Mouse (Mus musculus) cerebellum, adult 11 months (tissue): Measurements from ENCODE around the gene Scml4.

Experiments used
- DNase-seq: peaks from one replicate; pipeline ENCODE4 v3.0.0; 2022

Scml4 gene

DNA sequence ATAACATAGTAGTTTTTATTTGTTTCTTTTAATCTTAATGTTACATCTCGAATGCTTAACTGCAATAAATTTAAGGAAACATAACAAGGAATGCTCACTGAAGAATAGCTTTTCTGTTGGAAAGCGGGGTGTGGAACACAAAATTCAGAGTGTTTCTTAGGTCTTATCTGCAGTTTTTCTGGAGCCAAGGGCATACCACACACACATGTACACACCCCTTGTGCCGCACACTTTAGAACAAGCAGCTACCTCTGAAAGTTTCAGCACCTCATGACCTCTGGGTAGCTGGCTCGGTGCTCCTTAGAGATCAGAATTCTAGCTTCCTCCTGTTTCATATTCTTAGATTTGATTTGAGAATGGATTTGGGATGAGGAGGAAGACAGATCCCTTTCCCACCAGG lies 2.6 kb downstream of the Scml4 start:
- DNase-seq: no peak

DNA sequence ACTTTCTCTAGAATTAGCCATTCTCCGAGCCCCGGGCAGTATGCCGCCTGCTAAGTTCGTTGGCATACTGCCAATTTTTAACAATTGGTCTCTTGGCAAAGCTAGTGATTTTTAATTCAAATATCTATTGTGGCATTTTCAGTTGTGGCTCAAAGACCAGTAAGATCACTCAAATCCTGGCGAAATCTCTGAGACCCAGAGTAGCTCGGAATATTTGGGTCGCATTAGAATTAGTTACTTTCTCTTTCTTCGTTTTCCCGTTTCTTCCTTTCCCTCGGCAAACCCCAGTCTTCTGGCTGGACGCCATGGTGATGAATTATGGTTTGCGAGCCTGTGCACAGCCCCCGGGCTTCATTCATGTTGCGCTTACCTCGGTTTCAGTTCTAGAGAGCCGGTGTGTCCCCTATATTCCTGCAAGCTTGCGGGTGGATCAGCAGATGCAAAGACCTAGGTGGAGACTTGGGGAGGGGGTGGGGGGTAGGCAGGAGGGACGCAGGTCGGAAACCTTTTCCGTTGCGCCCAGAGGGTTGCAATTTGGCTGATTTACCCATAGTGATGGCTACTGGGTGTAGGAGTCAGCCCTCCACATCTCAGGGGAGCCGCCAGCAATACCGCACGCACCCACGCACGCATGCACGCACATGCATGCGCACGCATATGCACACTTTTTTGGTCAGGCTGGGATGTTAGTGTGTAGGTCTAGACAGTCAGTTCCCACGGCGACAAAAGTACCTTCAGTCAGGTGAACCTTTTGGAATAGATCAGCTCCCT lies 3.6 kb downstream of the Scml4 start:
- peak; percentile 15 for DNase-seq

DNA sequence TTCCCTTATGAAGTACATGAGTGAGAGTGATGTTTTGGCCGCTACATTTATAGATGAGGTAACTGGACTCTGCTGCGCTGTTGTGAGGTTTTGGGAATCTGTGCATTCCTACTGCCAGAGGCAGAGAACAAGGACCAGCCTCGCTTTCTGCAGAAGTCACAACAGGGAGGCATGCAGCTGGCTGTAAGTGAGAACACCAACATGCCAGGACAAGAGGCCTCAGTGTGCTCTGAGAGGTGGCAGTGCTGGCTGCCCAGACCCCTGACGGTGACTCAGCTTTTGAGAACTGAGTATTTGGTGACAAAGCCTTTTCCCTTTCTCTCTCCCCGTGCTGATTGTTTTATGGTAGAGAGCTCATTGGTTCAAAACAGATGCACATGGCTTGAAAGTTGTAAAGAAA lies 4.5 kb downstream of the Scml4 start:
- no peak for DNase-seq

DNA sequence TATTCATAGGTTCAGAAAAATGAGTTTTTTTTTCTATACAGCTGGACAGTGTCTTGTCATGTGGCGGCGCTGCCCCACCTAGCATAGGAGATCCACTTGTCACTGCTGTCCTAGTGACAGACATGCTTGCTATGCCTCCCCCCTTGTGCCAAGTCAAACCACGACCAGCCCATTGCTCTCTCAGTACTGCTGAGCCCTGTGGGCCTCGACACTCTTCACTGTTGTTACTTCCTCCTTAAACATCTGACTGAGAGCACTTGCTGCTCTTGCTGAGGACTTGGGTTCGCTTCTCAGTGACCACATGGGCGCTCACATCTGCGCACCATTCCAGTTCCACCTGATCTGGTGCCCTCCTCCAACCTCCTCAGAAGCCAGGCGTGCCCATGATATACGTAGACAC lies 8.2 kb downstream of the Scml4 start:
- no peak for DNase-seq

DNA sequence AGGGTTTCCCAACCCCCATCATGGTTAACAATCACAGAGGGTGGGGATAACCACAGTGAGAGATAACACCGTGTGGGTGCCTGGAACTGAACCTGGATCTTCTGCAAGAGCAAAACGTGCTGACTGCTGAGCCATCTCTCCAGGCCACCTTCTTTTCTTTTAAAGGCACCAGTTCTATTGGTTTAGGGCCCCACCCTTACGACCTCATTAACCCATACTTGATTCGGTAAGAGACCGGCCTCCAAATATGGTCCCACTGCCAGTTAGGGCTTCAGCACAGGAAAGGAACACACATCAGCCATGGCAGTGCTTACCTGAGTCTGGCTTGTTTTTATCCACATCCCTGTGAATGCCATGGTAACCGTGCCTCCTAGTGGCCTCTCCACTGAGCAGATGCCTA lies 9.3 kb downstream of the Scml4 start:
- DNase-seq: no peak

DNA sequence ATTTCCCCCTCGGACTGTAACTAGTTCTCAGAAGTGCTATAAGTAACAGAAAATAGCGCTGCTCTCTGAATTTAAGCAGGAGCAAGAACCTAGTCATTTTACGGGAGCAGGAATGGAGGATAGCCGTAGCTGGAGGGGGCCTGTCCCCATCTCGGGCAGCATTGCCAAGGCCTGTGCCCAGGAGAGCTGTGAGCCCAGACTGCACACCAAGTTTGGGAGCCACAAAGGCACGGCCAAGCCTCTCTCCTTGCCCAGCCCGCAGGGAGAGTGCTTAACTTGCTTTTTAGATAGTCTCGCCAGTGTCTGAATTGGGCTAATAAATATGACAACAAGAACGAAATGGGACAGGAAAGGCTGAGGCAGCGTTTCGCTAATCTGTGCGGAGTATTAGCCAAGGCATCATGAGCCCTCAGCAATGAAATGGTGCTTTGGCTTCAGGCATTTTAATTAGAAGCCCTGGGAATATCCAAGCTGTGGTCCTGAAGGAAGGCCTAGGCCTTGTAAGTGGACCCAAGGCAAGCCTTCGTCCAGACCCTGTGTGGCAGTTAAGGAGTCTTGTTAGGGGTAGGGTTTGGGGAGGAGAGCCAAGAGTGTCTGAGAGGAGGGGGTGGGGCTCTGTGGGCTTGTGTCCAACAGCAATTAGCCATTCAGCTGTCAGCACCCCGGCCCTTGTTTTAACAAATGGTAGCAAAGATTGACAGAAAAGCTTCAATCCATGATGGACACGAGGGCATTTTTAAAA lies 12.3 kb downstream of the Scml4 start:
- no peak for DNase-seq

DNA sequence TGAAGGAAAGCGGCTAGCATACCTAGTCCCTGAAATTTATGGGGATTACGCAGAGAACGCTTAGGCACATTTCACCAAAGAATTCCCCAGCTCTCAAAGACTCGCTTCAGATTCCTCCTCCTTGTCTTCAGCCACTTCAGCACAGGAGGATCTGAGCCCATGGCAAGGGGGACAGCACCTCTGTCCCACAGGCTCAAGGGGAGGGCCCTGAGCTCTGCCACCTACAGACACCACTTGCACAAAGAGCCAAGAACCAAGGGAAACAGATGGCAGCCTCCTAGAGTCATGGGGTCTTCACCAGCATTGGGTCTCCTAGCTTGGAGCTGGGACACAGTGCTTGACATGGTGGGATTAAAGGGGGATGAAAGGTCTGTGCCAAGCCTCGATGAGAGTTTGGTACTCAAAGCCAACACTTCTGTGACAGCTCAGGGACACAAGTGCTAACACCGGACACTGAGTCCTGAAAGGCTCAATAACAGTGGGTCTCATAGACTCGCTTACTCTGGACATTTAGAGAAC lies 13.0 kb downstream of the Scml4 start:
- DNase-seq: no peak

DNA sequence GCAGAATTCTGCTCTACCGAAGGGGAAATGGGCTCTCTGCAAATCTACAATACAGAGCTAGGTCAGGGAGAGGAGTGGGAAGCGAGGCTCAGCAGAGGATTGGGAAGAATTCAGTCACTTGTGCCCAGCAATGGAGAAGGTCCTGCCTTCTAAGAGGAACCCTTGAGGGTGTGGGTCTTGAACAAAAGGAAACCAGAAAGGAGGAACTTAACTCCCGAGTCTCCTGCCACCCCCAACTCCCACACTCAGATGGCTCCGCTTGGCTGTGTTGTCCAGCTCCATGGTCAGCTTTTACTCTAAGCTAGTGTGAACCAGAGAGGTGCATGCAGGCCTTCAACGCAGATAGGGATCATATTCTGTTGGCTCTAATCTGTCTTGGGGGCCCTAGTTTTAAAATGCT lies 16.0 kb downstream of the Scml4 start:
- no peak for DNase-seq

DNA sequence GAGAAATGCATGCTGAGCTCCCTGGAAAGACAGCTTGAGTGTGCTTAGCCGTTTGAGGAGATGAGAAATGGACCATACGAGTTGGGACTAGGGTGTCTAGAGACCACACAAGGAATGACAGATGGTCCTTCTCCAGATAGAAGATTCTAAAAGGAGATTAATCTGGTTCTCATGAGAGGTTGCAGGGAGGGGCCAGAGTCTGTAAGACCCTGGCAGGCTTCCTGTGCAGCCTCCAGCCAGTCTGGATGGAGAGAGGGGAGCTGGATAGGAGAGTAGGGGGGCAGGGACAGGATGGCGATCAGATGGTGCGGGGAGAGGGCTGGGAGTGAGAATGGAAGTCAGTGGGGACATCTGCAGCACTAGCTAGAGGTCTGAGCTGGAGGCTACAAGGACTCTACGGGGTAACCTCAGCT lies 19.1 kb downstream of the Scml4 start:
- DNase-seq: no peak

DNA sequence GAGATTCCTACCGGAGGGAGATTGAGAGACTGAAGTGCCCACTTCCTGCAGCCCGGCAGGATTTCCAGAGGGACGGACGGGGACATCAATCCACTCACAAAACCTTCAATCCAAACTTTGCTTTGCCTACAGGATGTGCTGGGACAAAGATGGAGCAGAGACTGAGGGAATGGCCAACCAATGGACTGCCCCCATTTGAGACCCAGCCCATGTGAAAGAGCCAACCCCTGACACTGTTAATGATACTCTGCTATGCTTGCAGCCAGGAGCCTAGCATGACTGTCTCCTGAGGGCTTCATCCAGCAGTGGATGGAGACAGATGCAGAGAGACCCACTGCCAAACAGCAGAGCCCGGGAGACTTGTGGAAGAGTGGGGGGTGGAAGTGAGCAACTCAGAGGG lies 19.5 kb downstream of the Scml4 start:
- no peak for DNase-seq

DNA sequence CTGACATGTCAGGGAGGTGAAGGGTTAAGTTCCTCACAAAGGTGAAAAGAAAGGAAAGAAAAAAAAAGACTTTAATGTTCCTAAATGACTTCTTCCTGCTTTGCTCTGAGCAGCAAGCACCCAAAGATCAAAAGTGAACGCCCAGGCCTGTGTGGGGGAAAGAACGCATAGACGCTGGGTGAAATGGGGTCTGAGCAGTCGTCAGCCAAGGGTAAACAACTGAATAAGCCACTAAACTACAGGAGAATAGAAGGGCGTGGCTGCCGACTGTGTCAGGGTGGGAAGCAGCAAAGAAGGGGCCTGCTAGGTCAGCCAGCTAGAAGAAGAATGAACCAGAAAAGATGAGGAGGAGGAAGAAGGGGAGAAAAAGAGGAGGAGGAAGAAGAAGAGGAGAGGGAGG lies 26.9 kb downstream of the Scml4 start:
- no peak for DNase-seq

DNA sequence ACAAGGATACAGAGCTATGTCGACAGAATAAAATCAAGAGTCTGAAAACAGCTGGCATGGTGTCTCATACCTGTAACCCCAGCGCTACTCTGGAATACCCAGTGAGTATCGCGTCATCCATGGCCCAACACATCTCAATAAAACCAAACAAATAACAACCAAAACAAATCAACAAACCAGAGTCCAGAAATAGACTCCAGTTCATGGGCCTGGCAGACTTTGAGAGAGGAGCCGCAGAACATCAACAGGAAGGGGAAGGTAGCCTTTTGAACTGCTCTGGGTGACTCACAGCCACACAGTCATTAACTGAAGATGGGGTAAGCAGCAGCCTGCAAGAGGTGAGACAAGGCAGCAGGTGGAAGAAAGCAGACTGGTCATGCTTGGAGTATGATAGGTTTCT lies 28.1 kb downstream of the Scml4 start:
- no peak for DNase-seq

DNA sequence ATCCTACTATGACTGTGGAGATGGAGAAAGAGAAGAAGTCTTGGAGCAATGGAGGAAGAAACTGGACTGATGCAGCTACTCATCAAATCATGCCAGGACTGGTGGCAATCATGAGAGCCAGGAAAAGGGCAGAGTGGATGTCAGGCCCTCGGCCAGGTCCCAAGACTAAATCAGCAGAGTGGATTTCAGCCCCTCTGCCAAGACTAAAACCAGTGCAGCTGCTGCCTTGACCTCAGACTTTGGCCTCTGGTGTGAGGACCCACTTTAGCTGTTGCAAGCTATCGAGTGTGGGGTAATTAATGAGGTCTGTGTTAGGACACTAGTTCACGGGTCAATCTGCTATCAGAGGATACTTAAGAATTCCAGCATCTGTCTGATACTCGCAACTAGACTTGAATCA lies 30.2 kb downstream of the Scml4 start:
- no peak for DNase-seq

DNA sequence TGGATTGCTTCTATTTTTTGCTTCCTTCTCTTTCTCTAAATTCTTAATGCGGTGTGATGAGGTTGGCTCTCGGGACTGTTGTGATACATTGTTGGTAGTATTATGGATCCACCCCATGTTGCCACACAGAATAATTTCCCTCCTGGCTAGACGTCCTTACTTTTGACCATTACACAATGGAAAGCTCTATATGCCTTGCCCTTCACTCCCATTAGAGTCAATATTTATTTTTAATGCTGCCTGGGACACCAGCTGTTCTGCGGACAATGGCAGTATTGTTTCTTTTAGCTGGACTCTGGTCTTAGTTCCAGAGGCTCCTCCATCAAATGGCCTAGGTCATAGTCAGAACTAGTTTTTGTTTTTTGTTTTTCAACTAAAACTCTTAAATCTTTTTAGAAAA lies 32.1 kb downstream of the Scml4 start:
- DNase-seq: no peak

DNA sequence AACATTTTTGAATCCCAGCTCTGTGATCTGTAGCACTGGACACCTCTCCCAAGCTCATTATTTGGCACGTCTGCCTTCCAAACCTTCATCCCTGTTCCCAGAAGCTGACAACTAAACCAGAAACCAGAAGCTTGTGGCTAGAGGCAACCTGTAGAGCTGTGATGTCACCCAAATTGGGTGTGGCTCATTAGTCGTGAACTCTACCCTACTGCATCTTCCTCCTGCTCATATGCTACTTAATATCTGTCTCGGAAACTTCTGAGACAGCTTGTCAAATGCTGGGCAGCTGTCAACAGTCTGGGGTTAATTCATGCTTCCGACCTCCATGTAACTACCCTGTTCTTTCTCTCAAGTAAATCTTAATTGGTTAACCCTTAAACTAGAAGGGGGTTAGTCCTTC lies 32.8 kb downstream of the Scml4 start:
- DNase-seq: no peak

DNA sequence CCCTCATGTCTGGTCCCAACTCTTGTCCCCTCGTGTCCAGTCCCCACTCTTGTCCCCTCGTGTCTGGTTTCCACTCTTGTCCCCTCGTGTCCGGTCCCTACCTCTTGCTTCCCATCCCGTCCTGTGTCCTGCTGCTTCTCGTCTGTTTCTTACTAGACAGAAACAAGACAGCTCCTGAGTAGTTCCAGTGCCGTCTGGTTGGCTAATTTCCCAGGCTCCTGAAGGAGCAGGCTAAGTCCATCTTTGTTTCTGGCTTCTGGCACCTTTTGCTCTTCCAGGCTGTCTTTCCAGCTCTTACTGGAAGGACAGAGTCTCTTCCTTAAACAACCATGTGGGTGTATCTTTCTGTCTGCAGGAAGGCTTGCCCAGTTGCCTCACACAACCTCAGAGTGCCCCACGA lies 33.7 kb downstream of the Scml4 start:
- no peak for DNase-seq

DNA sequence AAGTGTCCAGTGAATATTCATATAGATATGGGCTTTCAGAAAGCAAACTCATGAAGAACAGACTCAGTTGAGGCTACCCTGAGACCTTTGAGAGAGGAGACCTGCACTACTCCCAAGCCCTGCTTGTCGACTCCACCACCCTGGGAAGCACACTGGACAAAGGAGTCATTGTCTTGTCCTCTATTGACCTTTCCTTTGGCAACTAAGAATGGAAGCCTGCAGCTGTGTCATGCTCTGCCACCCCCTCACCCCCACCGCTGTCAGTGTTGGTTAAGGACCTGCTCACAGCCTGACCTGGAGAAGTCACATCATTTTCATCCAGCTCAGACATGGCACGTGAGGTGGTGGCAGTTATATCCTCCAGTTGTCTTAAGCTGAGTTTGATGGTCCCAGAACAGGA lies 34.1 kb downstream of the Scml4 start:
- DNase-seq: no peak

DNA sequence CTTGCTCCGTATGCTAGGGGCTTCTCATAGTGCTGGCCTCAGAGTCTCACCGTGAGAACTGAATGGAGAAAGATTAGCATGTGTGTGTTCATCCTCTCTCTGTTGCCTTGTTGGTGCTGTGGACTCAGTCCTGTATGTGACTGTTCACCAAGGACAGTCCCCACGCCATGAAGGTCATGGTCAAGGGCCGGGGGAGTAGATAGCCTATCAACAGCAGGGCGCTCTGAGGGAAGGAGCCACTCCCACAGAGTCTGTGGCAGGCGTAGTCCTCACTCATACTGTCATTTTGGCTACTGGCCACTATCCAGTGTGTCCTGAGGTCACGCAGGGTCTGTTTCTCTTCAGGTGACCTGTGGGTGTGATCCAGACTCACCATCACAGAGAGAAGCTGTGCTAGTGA lies 34.5 kb downstream of the Scml4 start:
- DNase-seq: no peak

DNA sequence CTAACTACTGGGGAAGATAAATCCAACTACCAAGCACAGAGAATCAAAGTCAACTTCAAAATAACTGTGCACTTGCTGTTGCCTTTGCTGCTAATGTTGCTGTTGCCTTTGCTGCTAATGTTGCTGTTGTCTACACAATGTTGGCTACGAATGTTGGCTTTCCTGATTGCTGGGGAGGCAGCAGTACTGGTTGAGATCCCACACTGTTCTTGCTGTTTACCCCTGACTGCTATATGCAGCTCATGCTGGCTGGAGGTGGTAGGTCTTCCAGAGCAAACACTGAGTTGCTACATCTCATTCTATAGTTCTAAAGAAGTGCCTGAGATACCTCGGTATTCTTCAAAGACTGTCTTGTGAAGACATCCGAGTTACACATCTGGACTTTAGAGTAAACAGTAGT lies 36.5 kb downstream of the Scml4 start:
- DNase-seq: no peak

DNA sequence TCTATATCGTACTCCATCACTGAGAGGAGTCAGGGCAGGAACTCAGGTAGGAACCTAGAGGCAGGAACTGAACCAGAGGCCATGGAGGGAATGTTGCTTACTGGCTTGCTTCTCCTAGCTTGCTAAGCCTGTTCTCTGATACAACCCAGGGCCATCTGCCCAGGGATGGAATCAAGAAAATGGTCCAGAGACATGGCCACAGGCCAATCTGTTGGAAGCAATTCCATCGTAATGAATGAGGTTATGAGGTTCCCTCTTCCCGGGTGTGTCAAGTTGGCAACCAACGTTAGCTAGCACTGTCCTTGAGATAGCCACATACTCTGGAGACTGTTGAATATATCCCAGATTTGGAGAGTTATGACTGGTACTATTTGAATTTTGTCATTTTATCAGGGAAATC lies 37.0 kb downstream of the Scml4 start:
- no peak for DNase-seq

DNA sequence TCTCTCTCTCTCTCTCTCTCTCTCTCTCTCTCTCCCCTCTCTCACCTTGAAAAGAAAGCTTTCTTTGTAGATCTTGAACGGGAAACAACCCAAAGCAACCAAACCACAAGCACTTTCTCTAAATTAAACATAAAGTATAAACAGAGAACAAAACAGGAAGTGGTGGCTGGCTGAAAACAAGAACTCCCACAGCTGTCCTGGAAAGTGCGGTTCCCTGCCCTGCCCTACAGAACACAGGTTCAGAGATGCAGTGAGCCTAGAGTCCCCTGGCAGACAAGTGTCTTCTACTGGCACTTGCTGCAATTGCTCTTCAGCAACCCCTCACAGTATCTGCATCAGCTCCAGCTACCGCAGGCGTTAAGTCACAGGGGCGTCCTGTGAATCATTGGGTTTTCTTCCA lies 37.5 kb downstream of the Scml4 start:
- DNase-seq: no peak

DNA sequence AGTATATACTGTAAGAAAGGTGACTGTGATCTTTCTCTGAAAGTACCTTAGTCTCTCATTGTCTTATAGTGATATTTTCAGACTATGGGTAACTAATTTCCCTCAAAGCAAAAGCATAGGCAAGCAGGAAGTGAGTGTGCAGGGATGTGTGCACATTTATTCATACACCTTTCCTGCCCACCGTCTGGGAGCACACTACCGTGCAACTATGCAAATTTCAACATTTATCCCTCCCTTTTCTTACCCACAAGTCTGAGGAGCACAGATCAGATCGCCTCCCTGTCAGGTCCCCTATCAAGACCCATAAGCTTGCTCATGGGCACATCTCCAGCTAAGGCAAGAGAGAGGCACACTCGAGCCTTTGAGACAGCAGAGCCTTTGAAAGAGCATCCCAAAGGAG lies 41.2 kb downstream of the Scml4 start:
- DNase-seq: no peak

DNA sequence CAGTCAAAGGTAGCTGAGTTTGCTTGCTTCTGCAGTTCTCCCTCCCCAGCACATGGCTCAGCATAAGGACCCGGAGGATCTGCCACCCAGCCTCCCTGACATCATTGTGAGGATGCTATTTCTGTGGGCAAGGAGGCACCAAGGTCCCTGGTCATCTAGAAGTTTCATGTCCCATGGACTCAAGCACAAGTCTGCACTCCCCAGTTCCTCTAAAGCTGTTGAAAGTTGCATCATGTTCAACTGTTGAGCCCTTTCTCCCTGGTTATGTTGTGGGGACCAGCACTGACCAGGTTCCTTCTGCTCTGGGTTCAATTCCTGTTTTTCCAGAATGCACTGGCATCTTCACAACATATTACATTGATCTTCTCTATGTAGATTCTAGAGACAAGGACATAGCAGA lies 42.9 kb downstream of the Scml4 start:
- no peak for DNase-seq

DNA sequence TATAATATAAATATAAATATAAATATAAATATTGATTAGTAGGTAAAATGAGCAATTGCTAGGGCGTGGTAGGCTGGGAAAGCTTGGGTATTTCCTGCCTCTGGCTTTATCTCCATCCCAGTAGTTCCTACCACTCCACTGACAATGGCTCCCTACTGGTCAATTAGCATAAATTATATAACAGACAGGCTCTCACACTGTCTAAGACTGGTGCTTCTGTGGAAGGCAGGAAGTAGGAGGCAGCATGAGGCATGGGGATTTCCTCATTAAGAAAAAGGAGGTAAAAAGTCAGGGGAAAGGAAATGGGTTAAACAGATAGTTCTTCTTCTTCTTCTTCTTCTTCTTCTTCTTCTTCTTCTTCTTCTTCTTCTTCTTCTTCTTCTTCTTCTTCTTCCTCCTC lies 48.4 kb downstream of the Scml4 start:
- no peak for DNase-seq

DNA sequence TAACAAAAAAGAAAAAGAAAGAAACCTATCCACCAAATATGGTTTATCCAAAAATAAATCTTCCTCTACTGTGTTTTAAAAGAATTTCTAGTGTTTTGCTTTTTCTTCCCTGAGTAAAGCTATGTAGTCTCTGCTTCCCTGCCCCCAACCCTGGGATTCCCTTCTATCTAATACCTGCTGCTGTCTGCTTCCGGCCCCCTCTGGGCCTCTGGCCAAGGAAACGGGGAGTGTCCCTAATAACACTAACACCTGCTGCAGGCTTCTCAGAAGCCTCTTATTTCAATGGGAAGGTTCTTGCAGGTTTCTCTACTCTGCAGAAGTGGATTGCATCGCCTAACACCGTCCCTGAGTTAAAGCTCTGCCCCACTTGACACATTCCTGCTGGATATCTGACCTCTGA lies 50.4 kb downstream of the Scml4 start:
- DNase-seq: no peak
